Mouse (Mus musculus): ENCODE results near the gene Mboat2.

The Mboat2 gene

DNA sequence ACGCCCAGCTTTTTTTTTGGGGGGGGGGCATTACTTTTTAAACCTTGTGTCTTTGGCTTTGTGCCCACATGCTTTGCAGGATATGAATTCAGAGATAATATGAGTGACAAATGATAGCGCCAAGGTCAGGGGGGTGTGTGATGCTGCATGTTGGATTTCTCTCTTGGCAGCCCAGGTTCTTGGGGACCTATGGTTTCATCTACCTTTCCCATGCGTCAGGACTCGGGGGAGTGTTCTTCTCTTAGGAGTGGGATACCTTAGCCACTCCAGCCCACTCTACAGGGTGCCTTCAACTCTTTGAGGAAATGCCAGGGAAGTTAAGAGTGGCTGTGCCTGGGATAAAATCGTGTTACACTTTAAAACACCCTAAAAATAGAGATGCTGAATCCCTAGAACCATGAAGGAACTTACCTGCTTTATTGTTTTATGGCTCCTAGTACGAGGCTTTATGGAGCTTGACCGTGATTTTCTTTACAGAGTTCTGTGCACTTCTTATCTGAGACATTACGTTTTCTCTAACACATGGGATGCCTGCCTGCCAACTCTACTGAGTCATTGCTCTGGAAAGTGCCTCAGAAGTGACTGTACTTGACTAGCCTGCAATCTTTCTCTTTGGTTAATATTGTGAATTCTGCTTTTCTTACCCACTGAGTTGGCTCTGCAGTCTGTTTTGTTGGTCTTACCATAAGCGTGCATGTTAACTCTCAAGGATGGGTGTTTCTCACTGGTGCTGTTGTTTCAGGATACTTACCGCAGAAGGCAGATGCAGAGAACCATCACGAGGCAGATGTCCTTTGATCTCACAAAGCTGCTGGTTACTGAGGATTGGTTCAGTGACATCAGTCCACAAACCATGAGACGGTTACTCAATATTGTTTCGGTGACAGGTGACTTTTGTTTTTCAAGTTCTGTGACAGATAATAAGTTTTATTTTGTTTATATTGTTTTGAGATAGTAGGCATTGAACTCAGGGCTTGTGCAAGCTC is 182.2 kb downstream of the Mboat2 start:
- no peak for DNase-seq

All from kidney, postnatal 36 days (tissue).